Mouse (Mus musculus) kidney, adult 2 months (tissue): ENCODE results near the gene Crb3.

Source experiments
- CTCF ChIP-seq: fragments of 200-500 bp; conservative IDR thresholded peaks from 2 replicates; pipeline ENCODE4 v1.5.1; 2011; ENCODE audit warnings: low read depth, mild to moderate bottlenecking, control low read depth, low read length, moderate library complexity, mixed read lengths; ENCODE audit not compliant: insufficient read depth, insufficient read length
- POLR2A ChIP-seq: fragments of 200-500 bp; IDR thresholded peaks from one replicate; pipeline ENCODE4 v1.6.1; 2011; ENCODE audit warnings: low read depth, low read length, control low read depth

- TF ChIP-seq POLR2A (no peak), CTCF (no peak)
Measured at GRCm38 (mm10) chr17:57079919-57080318, 21.0 kb downstream of the Crb3 start.
